Mouse (Mus musculus) right cerebral cortex, postnatal 4 days (tissue): ENCODE results near the gene Aifm2.

Experiments used
- DNase-seq: peaks from one replicate; pipeline ENCODE4 v3.0.0-alpha.2; 2022

Gene Aifm2

GRCm38 (mm10) chr10:61714771-61715461 lies at the start of gene Aifm2:
Aifm2 (plus strand) TSS chr10:61715263.
- no peak for DNase-seq

- no peak for DNase-seq
These were observed 49.4 kb upstream of the Aifm2 start for GRCm38 (mm10) chr10:61665651-61666050.

GRCm38 (mm10) chr10:61669289-61669688 lies 45.8 kb upstream of the Aifm2 start:
- no peak for DNase-seq

- no peak for DNase-seq
These were observed 45.2 kb upstream of the Aifm2 start for GRCm38 (mm10) chr10:61669896-61670295.

GRCm38 (mm10) chr10:61670758-61671157 lies 44.3 kb upstream of the Aifm2 start:
- DNase-seq = no peak

- no peak for DNase-seq
These were observed 39.1 kb upstream of the Aifm2 start for GRCm38 (mm10) chr10:61675935-61676334.

GRCm38 (mm10) chr10:61679545-61679944 lies 35.5 kb upstream of the Aifm2 start:
- DNase-seq = no peak

- peak; percentile 97 for DNase-seq
These were observed 34.8 kb upstream of the Aifm2 start, which contains the start of gene Sar1a for GRCm38 (mm10) chr10:61680015-61680913. Sar1a (plus strand) TSS chr10:61680299.

GRCm38 (mm10) chr10:61689405-61689804 lies 25.7 kb upstream of the Aifm2 start:
- no peak for DNase-seq

- DNase-seq = no peak
These were observed 21.5 kb upstream of the Aifm2 start for GRCm38 (mm10) chr10:61693563-61693962.

- peak; percentile 100 for DNase-seq
These were observed 20.0 kb upstream of the Aifm2 start, which contains the start of gene Tysnd1 for GRCm38 (mm10) chr10:61694870-61695670. Tysnd1 (plus strand) TSS chr10:61695514.

GRCm38 (mm10) chr10:61695703-61696559 lies 19.1 kb upstream of the Aifm2 start:
- peak; percentile 26 for DNase-seq

GRCm38 (mm10) chr10:61696560-61696823 lies 18.6 kb upstream of the Aifm2 start:
- DNase-seq = no peak

GRCm38 (mm10) chr10:61697028-61697427 lies 18.0 kb upstream of the Aifm2 start:
- DNase-seq = no peak

- no peak for DNase-seq
These were observed 10.4 kb upstream of the Aifm2 start for GRCm38 (mm10) chr10:61704663-61705062.

GRCm38 (mm10) chr10:61706412-61707375 lies 8.4 kb upstream of the Aifm2 start:
- DNase-seq = no peak

GRCm38 (mm10) chr10:61713601-61714000 lies 1.5 kb upstream of the Aifm2 start:
- no peak for DNase-seq

GRCm38 (mm10) chr10:61714146-61714545 lies 917 bp upstream of the Aifm2 start:
- no peak for DNase-seq

- DNase-seq = no peak
These were observed 387 bp downstream of the Aifm2 start for GRCm38 (mm10) chr10:61715462-61715837.

- no peak for DNase-seq
These were observed 1.2 kb downstream of the Aifm2 start for GRCm38 (mm10) chr10:61715996-61716864.
